Comparison of ENCODE assay signal across 14 mouse cellular contexts in genomic region chr10:87502283-87502682, GRCm38 (mm10). TPM values are rescaled to one million over a fixed set of nuclear protein-coding genes. Genes with fewer than 3 reads are reported as not detected.
A peak's percentile ranks its signal among the peaks of the same experiment; 100 is the strongest.
DNase-seq lines count a peak whose midpoint lies in the region; ATAC-seq and TF ChIP-seq lines count a peak whose summit lies in the region.
"Had no signal": no experiment of that assay in that cellular context is flagged by ENCODE, and none has a peak within 500 bp of the region (broad histone marks: within the 10 kb centered on the region; RNA-seq: fewer than 3 reads in every experiment).

No protein-coding gene starts in this region.

- H3K4me1 ChIP-seq in lung, postnatal 0 days (ENCODE audit: insufficient read depth, low read depth, low read length) = no peaks in the 10 kb centered on the region
- no peaks in the 10 kb centered on the region for H3K4me1 ChIP-seq in embryonic facial prominence, embryonic 11.5 days (ENCODE audit: control insufficient read depth, insufficient read depth, low read length)
- H3K4me1 ChIP-seq in hindbrain, postnatal 0 days (ENCODE audit: insufficient read depth, low read length) = no peaks in the 10 kb centered on the region

- peak; percentile 32; the same call in 1 of the 2 replicates for TF ChIP-seq CTCF in lung, postnatal 0 days (IDR thresholded peaks at IDR 0.05)
- TF ChIP-seq CTCF in hindbrain, postnatal 0 days (IDR thresholded peaks at IDR 0.05; ENCODE audit: low read depth) = peak; percentile 74

- H3K4me3 ChIP-seq in lung, postnatal 0 days (ENCODE audit: low read depth, low read length) = no peak overlapping the region
- no peak overlapping the region for H3K4me3 ChIP-seq in embryonic facial prominence, embryonic 11.5 days (ENCODE audit: low read depth, low read length)
- H3K4me3 ChIP-seq in hindbrain, postnatal 0 days (ENCODE audit: low read length) = no peak overlapping the region
- H3K4me3 ChIP-seq: myocyte had no signal

- peaks cover 5% of the 10 kb centered on the region; the same call in 1 of the 2 replicates for H3K27me3 ChIP-seq in lung, postnatal 0 days (replicated peaks; ENCODE audit: insufficient read depth, low read length)
- H3K27me3 ChIP-seq in embryonic facial prominence, embryonic 11.5 days (ENCODE audit: control insufficient read depth, insufficient read depth, low read length) = peaks cover 25% of the 10 kb centered on the region
- peaks cover 3% of the 10 kb centered on the region; the same call in 1 of the 2 replicates for H3K27me3 ChIP-seq in hindbrain, postnatal 0 days (ENCODE audit: insufficient read depth, low read length)

- TF ChIP-seq EP300 in lung, postnatal 0 days (IDR thresholded peaks at IDR 0.05) = no peak

- no peaks in the 10 kb centered on the region for H3K36me3 ChIP-seq in lung, postnatal 0 days (ENCODE audit: insufficient read depth, low read length)
- no peaks in the 10 kb centered on the region for H3K36me3 ChIP-seq in embryonic facial prominence, embryonic 11.5 days (replicated peaks; ENCODE audit: control insufficient read depth, insufficient read depth, low read depth, low read length)
- H3K36me3 ChIP-seq in hindbrain, postnatal 0 days (ENCODE audit: insufficient read depth, low read length) = no peaks in the 10 kb centered on the region
- H3K36me3 ChIP-seq: G1E had no signal

- WGBS in lung, postnatal 0 days = 19% methylated on average over 5 of the region's 5 CpGs
- WGBS in embryonic facial prominence, embryonic 11.5 days = 18% methylated on average over 5 of the region's 5 CpGs
- 10% methylated on average over 5 of the region's 5 CpGs for WGBS in hindbrain, postnatal 0 days

- H3K27ac ChIP-seq in lung, postnatal 0 days (ENCODE audit: low read length) = no peak overlapping the region
- H3K27ac ChIP-seq in embryonic facial prominence, embryonic 11.5 days (replicated peaks; ENCODE audit: low read depth, low read length) = no peak overlapping the region
- H3K27ac ChIP-seq in hindbrain, postnatal 0 days = no peak overlapping the region

- DNase-seq in lung, postnatal 0 days (ENCODE audit: low spot score) = no peak
- DNase-seq in lung, adult 18-20 months = no peak
- peak; percentile 23 for DNase-seq in embryonic facial prominence, embryonic 11.5 days (ENCODE audit: low spot score)
- peak; percentile 51 for DNase-seq in hindbrain, postnatal 0 days (ENCODE audit: low spot score)
- no peak for DNase-seq in cerebellum, postnatal 36 days
- DNase-seq in adrenal gland, postnatal 36 days = no peak
- DNase-seq in layer of hippocampus, postnatal 36 days = no peak
- DNase-seq: adrenal gland, adult 2 months; cerebellum, adult 8-10 months; lung, adult 2 months; thymus, postnatal 25 days had no signal

- no peak for ATAC-seq in lung, postnatal 0 days
- ATAC-seq in embryonic facial prominence, embryonic 11.5 days (replicated peaks; ENCODE audit: insufficient number of reproducible peaks, low FRiP score, low TSS enrichment, low read depth) = no peak; the same call in 1 of the 2 replicates
- peak; percentile 62; the same call in 1 of the 2 replicates for ATAC-seq in hindbrain, postnatal 0 days

- no peak overlapping the region for H3K4me2 ChIP-seq in lung, postnatal 0 days (replicated peaks; ENCODE audit: low read depth, low read length)
- no peak overlapping the region for H3K4me2 ChIP-seq in embryonic facial prominence, embryonic 11.5 days (ENCODE audit: low read depth, low read length)
- H3K4me2 ChIP-seq in hindbrain, postnatal 0 days (ENCODE audit: low read depth, low read length) = 0 out of 2 replicates have a peak overlapping the region, but pooled peaks have one; percentile 14

- no peaks in the 10 kb centered on the region for H3K9me3 ChIP-seq in lung, postnatal 0 days (ENCODE audit: low read length)
- H3K9me3 ChIP-seq in embryonic facial prominence, embryonic 11.5 days (replicated peaks; ENCODE audit: control insufficient read depth, low read length) = no peaks in the 10 kb centered on the region
- H3K9me3 ChIP-seq in hindbrain, postnatal 0 days (ENCODE audit: low read length) = no peaks in the 10 kb centered on the region

- no peak overlapping the region for H3K9ac ChIP-seq in lung, postnatal 0 days (replicated peaks; ENCODE audit: low read depth)
- no peak overlapping the region for H3K9ac ChIP-seq in embryonic facial prominence, embryonic 11.5 days (replicated peaks; ENCODE audit: low read length)
- no peak overlapping the region for H3K9ac ChIP-seq in hindbrain, postnatal 0 days (replicated peaks; ENCODE audit: low read length)

RNA-seq across cellular contexts. Expression of gene Ascl1, which starts 8.8 kb away (rescaled TPM):
- polyA plus RNA-seq in lung, postnatal 0 days (2015; fragmentation: Nextera tagmentation; extraction: Ambion mirVana) = 0.44 and 0.52 TPM in 2 replicates
- 10.6 and 11.1 TPM in 2 replicates for polyA plus RNA-seq in embryonic facial prominence, embryonic 11.5 days (2014; fragmentation: Nextera tagmentation; extraction: Ambion mirVana)
- 19.4 and 23.9 TPM in 2 replicates for total RNA-seq in hindbrain, postnatal 0 days (2014; rRNA removed)
- 4.6 and 4.7 TPM in 2 replicates for polyA plus RNA-seq in hindbrain, postnatal 0 days (2015; fragmentation: Nextera tagmentation; extraction: Ambion mirVana)
- 1 to 10 TPM; 1.1 to 1.6 TPM for total RNA-seq in adrenal gland, postnatal 36 days (2021)
- 1 to 10 TPM; 5.6 to 6.0 TPM for total RNA-seq in layer of hippocampus, postnatal 36 days (2021)
- total RNA-seq: G1E; heart, adult 8-10 months had no signal
- polyA plus RNA-seq: G1E, myocyte had no signal

RNA-seq across cellular contexts. Expression of gene Pah, which starts 19.3 kb away (rescaled TPM):
- polyA plus RNA-seq in lung, postnatal 0 days (2015; fragmentation: Nextera tagmentation; extraction: Ambion mirVana) = not detected in 2 replicates
- not detected in 2 replicates for polyA plus RNA-seq in embryonic facial prominence, embryonic 11.5 days (2014; fragmentation: Nextera tagmentation; extraction: Ambion mirVana)
- total RNA-seq in hindbrain, postnatal 0 days (2014; rRNA removed) = 0.07 and 0.37 TPM in 2 replicates
- polyA plus RNA-seq in hindbrain, postnatal 0 days (2015; fragmentation: Nextera tagmentation; extraction: Ambion mirVana) = 0.10 TPM in 2 replicates
- total RNA-seq in adrenal gland, postnatal 36 days (2021) = 1 to 10 TPM in 1 of 2 experiments, not detected in 1; 1.1 TPM
- total RNA-seq in layer of hippocampus, postnatal 36 days (2021) = not detected
- total RNA-seq: G1E had no signal
- polyA plus RNA-seq: G1E, myocyte had no signal

Comparison
In these comparisons a context has a peak if more than half of its experiments do, and no peak if none do; other contexts are left out.
1. DNase-seq: peak in embryonic facial prominence, embryonic 11.5 days (single experiment) and hindbrain, postnatal 0 days (single experiment); none in lung, postnatal 0 days (single experiment), lung, adult 18-20 months (0 of 2), cerebellum, postnatal 36 days (0 of 2), adrenal gland, postnatal 36 days (0 of 2) and layer of hippocampus, postnatal 36 days (0 of 2).